Mouse (Mus musculus) liver, embryonic 14.5 days (tissue): ENCODE results near the gene Dmap1. TPM values are rescaled to one million over a fixed set of nuclear protein-coding genes. Genes with fewer than 3 reads are reported as not detected.
A peak's percentile ranks its signal among the peaks of the same experiment; 100 is the strongest.

Experiments
- ATAC-seq: fragments of 200-750 bp; cut with Nextera tagmentation; 2 replicates; pipeline ENCODE4 v1.8.0; 2017; ENCODE audit warnings: moderate number of reproducible peaks, mild to moderate bottlenecking, moderate library complexity; ENCODE audit not compliant: insufficient read depth
- DNase-seq, 3 experiments: peaks; one replicate each; pipeline ENCODE4 v3.0.0-alpha.2; 2012 to 2013; ENCODE audit warnings: low read depth in 3 of 3, low spot score in 3 of 3
- H3K27ac ChIP-seq: fragments of 300-500 bp; sonication (generic); 2 replicates; pipeline ENCODE4 v1.5.1; 2014; ENCODE audit warnings: moderate library complexity, mild to moderate bottlenecking, control low read depth, inconsistent platforms
- H3K27me3 ChIP-seq: fragments of 300-500 bp; sonication (generic); 2 replicates; pipeline ENCODE4 v1.6.1; 2014; ENCODE audit warnings: mild to moderate bottlenecking, low read length, moderate library complexity; ENCODE audit not compliant: control insufficient read depth, insufficient read depth
- H3K36me3 ChIP-seq: fragments of 300-500 bp; sonication (generic); replicated peaks from 2 replicates; pipeline ENCODE4 v1.6.1; 2014; ENCODE audit warnings: low read depth; ENCODE audit not compliant: control insufficient read depth, insufficient read depth
- H3K4me1 ChIP-seq, 2 experiments: fragments of 200-500 bp in 1 of 2; fragments of 300-500 bp in 1 of 2; sonication (generic) in 1 of 2; replicated peaks; 2 replicates each; pipeline ENCODE4 v1.6.1; 2012 to 2014; ENCODE audit warnings: antibody characterized with exemption in 1 of 2, inconsistent platforms in 1 of 2, low read length in 1 of 2; ENCODE audit not compliant: control insufficient read depth in 2 of 2, insufficient read depth in 2 of 2
- H3K4me2 ChIP-seq: fragments of 300-500 bp; sonication (generic); 2 replicates; pipeline ENCODE4 v1.6.1; 2014; ENCODE audit warnings: low read depth, mild to moderate bottlenecking, control low read depth, moderate library complexity
- H3K4me3 ChIP-seq, 2 experiments: fragments of 200-500 bp in 1 of 2; fragments of 300-500 bp in 1 of 2; sonication (generic) in 1 of 2; 2 replicates each; pipeline ENCODE4 v1.5.1; 2012 to 2014; ENCODE audit warnings: low read depth in 2 of 2, low read length in 2 of 2, mild to moderate bottlenecking in 2 of 2, control low read depth in 1 of 2, inconsistent platforms in 1 of 2, moderate library complexity in 1 of 2; ENCODE audit not compliant: insufficient read depth in 1 of 2
- H3K9ac ChIP-seq: fragments of 300-500 bp; sonication (generic); replicated peaks from 2 replicates; pipeline ENCODE4 v1.6.1; 2014; ENCODE audit warnings: mild to moderate bottlenecking, control low read depth, moderate library complexity
- H3K9me3 ChIP-seq: fragments of 300-500 bp; sonication (generic); 2 replicates; pipeline ENCODE4 v1.6.1; 2016; ENCODE audit warnings: low read length, mixed read lengths; ENCODE audit not compliant: control insufficient read depth
- CTCF ChIP-seq: IDR thresholded peaks from 2 replicates; pipeline ENCODE4 v1.5.1; 2016; ENCODE audit warnings: antibody characterized with exemption, low read depth, control low read depth
- EP300 ChIP-seq: IDR thresholded peaks from 2 replicates; pipeline ENCODE4 v1.6.1; 2016; ENCODE audit warnings: antibody characterized with exemption, low read depth
- WGBS: fragments of 180-500 bp; shearing (Covaris S2); extraction: QIAGEN DNeasy Blood & Tissue Kit; methylation state at CpG from one replicate; pipeline ENCODE4 v1.1.7; 2014; ENCODE audit not compliant: insufficient replicate concordance; 5-methylcytosine and 5-hydroxymethylcytosine counted together
- polyA plus RNA-seq, 2 experiments: library from polyadenylated mRNA; depleted of rRNA in 1 of 2; stranded (reverse) in 1 of 2; unstranded in 1 of 2; fragments of >200 nt; fragmentation: Nextera tagmentation in 1 of 2; extraction: Ambion mirVana in 1 of 2; gene quantifications; 2 replicates each; pipeline versions ENCODE4 v1.2.1 to v1.2.3; 2012 to 2014

Dmap1 gene
- polyA plus RNA-seq, 2 experiments, result 14.1 to 19.2 TPM

- Histone ChIP-seq H3K4me3 (no peak overlapping the region), H3K9ac (no peak overlapping the region), H3K27ac (no peak overlapping the region), H3K9me3 (no peaks in the 10 kb centered on the region), H3K36me3 (no peaks in the 10 kb centered on the region), H3K4me2 (no peak overlapping the region), H3K27me3 (no peaks in the 10 kb centered on the region), H3K4me1 (no peaks in the 10 kb centered on the region)
- TF ChIP-seq EP300 (no peak), CTCF (peak; percentile 64)
- no peak for DNase-seq
- no peak for ATAC-seq
- WGBS, result 3% methylated on average over 7 of the region's 7 CpGs
Measured at GRCm38 (mm10) chr4:117705361-117705760, 23.3 kb upstream of the Dmap1 start.

- H3K27me3 ChIP-seq, result no peaks in the 10 kb centered on the region
- peaks cover 0 to 2% of the 10 kb centered on the region in 2 experiments; a peak in 2 of 4 replicates for H3K4me1 ChIP-seq
- TF ChIP-seq EP300 (no peak), CTCF (no peak)
- H3K4me3 ChIP-seq, result no peak overlapping the region
- H3K36me3 ChIP-seq, result no peaks in the 10 kb centered on the region
- 61% methylated on average over 4 of the region's 4 CpGs for WGBS
- H3K9ac ChIP-seq, result no peak overlapping the region
- DNase-seq (no peak), ATAC-seq (no peak)
- H3K4me2 ChIP-seq, result no peak overlapping the region
- H3K9me3 ChIP-seq, result no peaks in the 10 kb centered on the region
- no peak overlapping the region for H3K27ac ChIP-seq
Measured at GRCm38 (mm10) chr4:117686354-117686753, 4.3 kb upstream of the Dmap1 start.

- H3K9me3 ChIP-seq, result no peaks in the 10 kb centered on the region
- no peak overlapping the region for H3K4me2 ChIP-seq
- DNase-seq (no peak), ATAC-seq (no peak)
- WGBS, result 48% methylated on average over 6 of the region's 6 CpGs
- H3K9ac ChIP-seq, result no peak overlapping the region
- TF ChIP-seq EP300 (no peak), CTCF (no peak)
- H3K27ac ChIP-seq, result no peak overlapping the region
- H3K27me3 ChIP-seq, result no peaks in the 10 kb centered on the region
- peaks cover 0 to 3% of the 10 kb centered on the region in 2 experiments; a peak in 2 of 4 replicates for H3K4me1 ChIP-seq
- no peaks in the 10 kb centered on the region; the same call in none of the 2 replicates for H3K36me3 ChIP-seq
- no peak overlapping the region for H3K4me3 ChIP-seq
Measured at GRCm38 (mm10) chr4:117683048-117683768, 1.1 kb upstream of the Dmap1 start.

DNA sequence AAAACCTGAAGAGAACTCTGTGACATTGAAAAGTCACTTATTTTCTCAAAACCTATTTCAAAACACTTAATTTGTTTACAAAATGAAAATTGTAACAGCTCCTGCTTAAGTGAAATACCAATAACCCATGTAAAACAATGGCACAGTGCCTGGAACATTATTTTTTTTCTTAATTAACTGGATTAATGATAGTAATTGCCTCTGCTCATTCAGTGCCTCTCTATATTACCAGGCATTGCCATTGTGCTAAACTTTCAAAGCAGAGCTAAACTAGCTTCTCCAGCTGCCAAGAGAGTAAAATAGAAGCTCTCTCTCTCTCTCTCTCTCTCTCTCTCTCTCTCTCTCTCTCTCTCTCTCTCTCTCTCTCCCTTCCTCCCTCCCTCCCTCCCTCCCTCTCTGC lies 390 bp upstream of the Dmap1 start:
- no peak for DNase-seq
- Histone ChIP-seq H3K4me1 (peaks cover 0 to 3% of the 10 kb centered on the region in 2 experiments; a peak in 2 of 4 replicates), H3K36me3 (peaks cover 3% of the 10 kb centered on the region), H3K9ac (peak overlapping the region; percentile 68), H3K9me3 (no peaks in the 10 kb centered on the region), H3K27ac (peak overlapping the region; percentile 3; the same call in 1 of the 2 replicates), H3K27me3 (no peaks in the 10 kb centered on the region), H3K4me2 (peak overlapping the region; percentile 83), H3K4me3 (peak overlapping the region; percentile 85 to 89)
- TF ChIP-seq CTCF (no peak), EP300 (no peak)
- no peak for ATAC-seq

GRCm38 (mm10) chr4:117680963-117681362 lies 1.1 kb downstream of the Dmap1 start:
- ATAC-seq (no peak), DNase-seq (no peak)
- peaks cover 4% of the 10 kb centered on the region for H3K36me3 ChIP-seq
- peak overlapping the region; percentile 68 for H3K9ac ChIP-seq
- no peak overlapping the region for H3K27ac ChIP-seq
- H3K4me1 ChIP-seq, result peaks cover 0 to 3% of the 10 kb centered on the region in 2 experiments; a peak in 2 of 4 replicates
- no peaks in the 10 kb centered on the region for H3K27me3 ChIP-seq
- no peaks in the 10 kb centered on the region for H3K9me3 ChIP-seq
- 69% methylated on average over 6 of the region's 6 CpGs for WGBS
- H3K4me3 ChIP-seq, result peak overlapping the region; percentile 85 to 89; a peak in 3 of 4 replicates
- 0 out of 2 replicates have a peak, but pooled peaks have one; percentile 39 for TF ChIP-seq CTCF
- TF ChIP-seq EP300, result no peak
- H3K4me2 ChIP-seq, result peak overlapping the region; percentile 83
